Mouse (Mus musculus): Measurements from ENCODE around the gene Yars. TPM values are rescaled to one million over a fixed set of nuclear protein-coding genes. Genes with fewer than 3 reads are reported as not detected.

Yars gene
- polyA plus RNA-seq (2014; fragmentation: Illumina TruSeq; extraction: RNeasy Lipid Tissue Mini Kit (QIAGEN cat#74804); ENCODE audit: low read depth, low replicate concordance): 10.1 TPM

GRCm38 (mm10) chr4:129189542-129190519 lies at the start of gene Yars, which contains the start of gene S100pbp:
Gene Yars, plus strand, starts transcription at chr4:129189760.
Gene S100pbp, minus strand, starts transcription at chr4:129189727.

GRCm38 (mm10) chr4:129261196-129261595 lies 71.6 kb downstream of the Yars start, which contains the start of gene C77080:
Gene C77080, minus strand, starts transcription at chr4:129261404.

Other genes with a start within 250 kb of the Yars start
- gene Azin2, start 227.3 kb upstream of the Yars start, polyA plus RNA-seq (2014; fragmentation: Illumina TruSeq; extraction: RNeasy Lipid Tissue Mini Kit (QIAGEN cat#74804); ENCODE audit: low read depth, low replicate concordance): not detected
- 89.8 TPM for gene Ak2, start 197.8 kb upstream of the Yars start, polyA plus RNA-seq (2014; fragmentation: Illumina TruSeq; extraction: RNeasy Lipid Tissue Mini Kit (QIAGEN cat#74804); ENCODE audit: low read depth, low replicate concordance)
- gene Rnf19b, start 131.5 kb upstream of the Yars start, polyA plus RNA-seq (2014; fragmentation: Illumina TruSeq; extraction: RNeasy Lipid Tissue Mini Kit (QIAGEN cat#74804); ENCODE audit: low read depth, low replicate concordance): 16.6 TPM
- 1.1 TPM for gene Tmem54, start 84.2 kb upstream of the Yars start, polyA plus RNA-seq (2014; fragmentation: Illumina TruSeq; extraction: RNeasy Lipid Tissue Mini Kit (QIAGEN cat#74804); ENCODE audit: low read depth, low replicate concordance)
- not detected for gene Hpca, start 67.7 kb upstream of the Yars start, polyA plus RNA-seq (2014; fragmentation: Illumina TruSeq; extraction: RNeasy Lipid Tissue Mini Kit (QIAGEN cat#74804); ENCODE audit: low read depth, low replicate concordance)
- 2.3 TPM for gene Fndc5, start 52.8 kb upstream of the Yars start, polyA plus RNA-seq (2014; fragmentation: Illumina TruSeq; extraction: RNeasy Lipid Tissue Mini Kit (QIAGEN cat#74804); ENCODE audit: low read depth, low replicate concordance)
- gene S100pbp, start within 50 bp of the Yars start, polyA plus RNA-seq (2014; fragmentation: Illumina TruSeq; extraction: RNeasy Lipid Tissue Mini Kit (QIAGEN cat#74804); ENCODE audit: low read depth, low replicate concordance): 67.4 TPM
- 16.0 TPM for gene C77080, start 71.6 kb downstream of the Yars start, polyA plus RNA-seq (2014; fragmentation: Illumina TruSeq; extraction: RNeasy Lipid Tissue Mini Kit (QIAGEN cat#74804); ENCODE audit: low read depth, low replicate concordance)
- gene Sync, start 97.9 kb downstream of the Yars start, polyA plus RNA-seq (2014; fragmentation: Illumina TruSeq; extraction: RNeasy Lipid Tissue Mini Kit (QIAGEN cat#74804); ENCODE audit: low read depth, low replicate concordance): 2.7 TPM
- gene Rbbp4, start 145.6 kb downstream of the Yars start, polyA plus RNA-seq (2014; fragmentation: Illumina TruSeq; extraction: RNeasy Lipid Tissue Mini Kit (QIAGEN cat#74804); ENCODE audit: low read depth, low replicate concordance): 146 TPM
- gene Zbtb8os, start 145.9 kb downstream of the Yars start, polyA plus RNA-seq (2014; fragmentation: Illumina TruSeq; extraction: RNeasy Lipid Tissue Mini Kit (QIAGEN cat#74804); ENCODE audit: low read depth, low replicate concordance): 137 TPM
- 4.0 TPM for gene Zbtb8a, start 188.4 kb downstream of the Yars start, polyA plus RNA-seq (2014; fragmentation: Illumina TruSeq; extraction: RNeasy Lipid Tissue Mini Kit (QIAGEN cat#74804); ENCODE audit: low read depth, low replicate concordance)